Mouse (Mus musculus) brain, embryonic 14.5 days (tissue): ENCODE results near the gene Ss18l1.
A peak's percentile ranks its signal among the peaks of the same experiment; 100 is the strongest.

ENCODE experiments used
- CTCF ChIP-seq: fragments of 200-500 bp; IDR thresholded peaks from 2 replicates; pipeline ENCODE4 v1.5.1; 2012; ENCODE audit warnings: inconsistent platforms, mild to moderate bottlenecking, moderate library complexity, borderline replicate concordance; ENCODE audit not compliant: insufficient read depth, insufficient read length; ENCODE audit errors: extremely low read depth
- POLR2A ChIP-seq: fragments of 200-500 bp; IDR thresholded peaks from 2 replicates; pipeline ENCODE4 v1.6.1; 2012; ENCODE audit warnings: mild to moderate bottlenecking, inconsistent platforms, borderline replicate concordance; ENCODE audit not compliant: poor library complexity, insufficient read depth, insufficient read length, severe bottlenecking; ENCODE audit errors: extremely low read depth

DNA sequence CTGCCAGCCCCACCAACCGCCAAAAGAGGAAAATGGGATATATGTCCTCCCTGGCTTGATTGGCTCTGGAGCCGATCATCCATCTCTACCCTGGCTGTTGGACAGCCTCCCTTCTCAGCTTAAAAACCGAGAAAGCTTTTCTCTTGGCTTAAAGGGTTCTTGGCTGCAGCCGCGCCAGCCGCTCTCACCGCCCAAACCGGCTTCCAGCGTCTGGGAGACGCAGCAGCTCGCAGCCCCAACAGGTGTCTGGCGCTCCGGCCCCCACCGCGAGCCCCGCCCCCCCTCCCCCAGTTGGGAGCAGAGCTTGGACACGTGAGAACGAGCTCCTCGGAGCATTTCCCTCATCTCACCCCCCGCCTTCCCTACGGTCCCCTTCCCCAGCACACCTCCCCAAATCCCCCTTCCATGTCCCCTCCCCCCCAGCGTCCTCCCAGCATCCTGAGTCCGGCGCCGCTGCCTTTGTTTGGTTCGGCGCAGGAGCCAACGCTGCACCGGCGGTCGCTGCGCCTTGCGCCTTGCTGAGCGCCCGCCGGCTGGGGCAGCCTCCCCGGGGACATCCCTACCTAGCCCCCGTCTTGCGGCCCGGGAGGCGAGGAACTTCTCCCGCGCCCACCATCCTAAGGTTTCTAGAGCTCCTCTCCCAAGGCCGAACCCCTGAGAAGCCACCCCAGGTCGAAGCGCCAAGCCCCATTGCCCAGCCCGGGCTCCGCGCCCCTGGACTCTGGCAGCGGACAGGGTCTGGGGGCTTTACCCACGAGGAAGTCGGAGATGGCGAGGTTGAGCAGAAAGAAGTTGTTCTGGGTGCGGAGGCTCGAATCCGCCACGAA, 61.1 kb downstream of the Ss18l1 start:
- TF ChIP-seq CTCF: no peak
- TF ChIP-seq POLR2A: 0 out of 2 replicates have a peak, but pooled peaks have one; percentile 22
